Mouse (Mus musculus) left cerebral cortex, adult 9 months (tissue): ENCODE data around the gene Gm17617.
"Not testable (repeated sequence)": the region's sequence is repeated elsewhere in the genome, so short reads cannot be mapped to it uniquely, and the experiment has no call there.

ENCODE experiments used
- DNase-seq, 2 experiments: peaks; one replicate each; pipeline ENCODE4 v3.0.0; 2022; ENCODE audit warnings: low spot score in 2 of 2

Gm17617 gene

GRCm38 (mm10) chr13:55135382-55135781 is 2.0 kb upstream of the Gm17617 start:
- DNase-seq: no peak

GRCm38 (mm10) chr13:55124903-55125302 is 8.4 kb downstream of the Gm17617 start:
- DNase-seq: no peak

GRCm38 (mm10) chr13:55114375-55114774 is 19.0 kb downstream of the Gm17617 start:
- DNase-seq: no peak

GRCm38 (mm10) chr13:55107694-55108093 is 25.7 kb downstream of the Gm17617 start:
- peak in 1 of 2 experiments; percentile 45 for DNase-seq

GRCm38 (mm10) chr13:55107116-55107515 is 26.2 kb downstream of the Gm17617 start:
- DNase-seq: no peak

GRCm38 (mm10) chr13:55105953-55106691 is 27.2 kb downstream of the Gm17617 start:
- no peak for DNase-seq

- peak; percentile 91 to 96 for DNase-seq
Measured at GRCm38 (mm10) chr13:55105045-55105952, 28.0 kb downstream of the Gm17617 start, which contains the start of gene Zfp346. Gene Zfp346 (plus strand): TSS chr13:55105311.

- no peak for DNase-seq
Measured at GRCm38 (mm10) chr13:55103351-55103750, 30.0 kb downstream of the Gm17617 start.

- no peak for DNase-seq
Measured at GRCm38 (mm10) chr13:55102366-55102765, 31.0 kb downstream of the Gm17617 start.

GRCm38 (mm10) chr13:55101627-55102026 is 31.7 kb downstream of the Gm17617 start:
- no peak for DNase-seq

- DNase-seq: peak in 1 of 2 experiments; percentile 73
Measured at GRCm38 (mm10) chr13:55099726-55100478, 33.4 kb downstream of the Gm17617 start, which contains the start of gene Uimc1. Gene Uimc1 (minus strand): TSS chr13:55100300.

- DNase-seq: peak in 1 of 2 experiments; percentile 22
Measured at GRCm38 (mm10) chr13:55099066-55099725, 34.2 kb downstream of the Gm17617 start.

- not testable (repeated sequence) for DNase-seq
Measured at GRCm38 (mm10) chr13:55097841-55098240, 35.5 kb downstream of the Gm17617 start.

GRCm38 (mm10) chr13:55092588-55092987 is 40.8 kb downstream of the Gm17617 start:
- peak in 1 of 2 experiments; percentile 37 for DNase-seq
